Mouse (Mus musculus): ENCODE measurements around the gene Abat. TPM values are rescaled to one million over a fixed set of nuclear protein-coding genes. Genes with fewer than 3 reads are reported as not detected.
"Not testable (repeated sequence)": the region's sequence is repeated elsewhere in the genome, so short reads cannot be mapped to it uniquely, and the experiment has no call there.

Abat gene
- total RNA-seq, 2 experiments from 2014 or later: 9.8 to 10.2 TPM

- no peak for DNase-seq
Measured at GRCm38 (mm10) chr16:8532894-8533293, 19.7 kb downstream of the Abat start.

- no peak for DNase-seq
Measured at GRCm38 (mm10) chr16:8533477-8533876, 20.2 kb downstream of the Abat start.

GRCm38 (mm10) chr16:8534466-8535200, 21.4 kb downstream of the Abat start:
- no peak for DNase-seq

- peak; percentile 47 to 52 for DNase-seq
Measured at GRCm38 (mm10) chr16:8535411-8535810, 22.2 kb downstream of the Abat start.

- DNase-seq: no peak
Measured at GRCm38 (mm10) chr16:8539150-8539865, 26.1 kb downstream of the Abat start.

- DNase-seq: peak; percentile 83 to 88
Measured at GRCm38 (mm10) chr16:8540859-8541314, 27.7 kb downstream of the Abat start.

GRCm38 (mm10) chr16:8547836-8548235, 34.6 kb downstream of the Abat start:
- no peak for DNase-seq

- no peak for DNase-seq
Measured at GRCm38 (mm10) chr16:8549506-8549905, 36.3 kb downstream of the Abat start.

- no peak for DNase-seq
Measured at GRCm38 (mm10) chr16:8554351-8554750, 41.1 kb downstream of the Abat start.

- DNase-seq: not testable (repeated sequence)
Measured at GRCm38 (mm10) chr16:8554751-8555150, 41.5 kb downstream of the Abat start.

GRCm38 (mm10) chr16:8555371-8555770, 42.1 kb downstream of the Abat start:
- DNase-seq: not testable (repeated sequence)

GRCm38 (mm10) chr16:8560079-8560478, 46.9 kb downstream of the Abat start:
- DNase-seq: no peak

GRCm38 (mm10) chr16:8561101-8561500, 47.9 kb downstream of the Abat start:
- not testable (repeated sequence) for DNase-seq

GRCm38 (mm10) chr16:8561856-8562255, 48.6 kb downstream of the Abat start:
- DNase-seq: not testable (repeated sequence)

GRCm38 (mm10) chr16:8562827-8563226, 49.6 kb downstream of the Abat start:
- DNase-seq: not testable (repeated sequence)

GRCm38 (mm10) chr16:8564836-8565235, 51.6 kb downstream of the Abat start:
- DNase-seq: no peak

- no peak for DNase-seq
Measured at GRCm38 (mm10) chr16:8565539-8565938, 52.3 kb downstream of the Abat start.

GRCm38 (mm10) chr16:8566115-8566711, 53.0 kb downstream of the Abat start:
- peak in 1 of 2 experiments; percentile 15 for DNase-seq

- DNase-seq: no peak
Measured at GRCm38 (mm10) chr16:8568881-8569280, 55.7 kb downstream of the Abat start.

- DNase-seq: no peak
Measured at GRCm38 (mm10) chr16:8570336-8570735, 57.1 kb downstream of the Abat start.

- DNase-seq: no peak
Measured at GRCm38 (mm10) chr16:8570901-8571615, 57.8 kb downstream of the Abat start.

GRCm38 (mm10) chr16:8573041-8573440, 59.8 kb downstream of the Abat start:
- no peak for DNase-seq

Data from heart, adult 18-20 months (tissue).